Mouse (Mus musculus) liver, embryonic 14 days (tissue): Measurements from ENCODE around the gene Sohlh2. TPM values are rescaled to one million over a fixed set of nuclear protein-coding genes. Genes with fewer than 3 reads are reported as not detected.

Source experiments
- polyA plus RNA-seq: library from polyadenylated mRNA; depleted of rRNA; stranded (reverse); fragments of >200 nt; gene quantifications from 2 replicates; pipeline ENCODE4 v1.2.3, GENCODE M21; 2012; rRNA removed

The Sohlh2 gene
- polyA plus RNA-seq, result not detected in 2 replicates

GRCm38 (mm10) chr3:55181766-55182165, at the start of gene Sohlh2:
TSS of gene Sohlh2 (plus strand) at chr3:55182028.

DNA sequence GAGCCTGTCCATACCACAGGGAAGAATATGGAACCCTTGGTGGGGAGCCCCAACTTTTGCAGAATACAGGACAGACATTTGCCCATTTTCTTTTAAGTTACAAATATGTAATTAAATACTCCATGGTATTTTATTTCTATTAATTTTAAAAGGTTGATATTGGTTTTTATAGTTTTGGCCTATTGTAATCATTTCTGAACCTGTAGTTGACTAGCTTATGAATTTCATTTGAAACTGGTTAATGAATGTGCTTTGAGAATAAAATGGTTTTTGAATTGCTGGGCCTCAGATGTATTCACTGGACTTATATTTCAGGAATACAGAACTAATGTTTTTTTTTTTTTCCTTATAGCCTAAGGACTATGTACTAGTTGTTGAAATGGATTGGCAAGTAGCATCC, 44.8 kb upstream of the Sohlh2 start, which contains the start of gene Ccdc169:
Gene Ccdc169 (plus strand): TSS at position 301 of the 400 bp plus-strand sequence.

GRCm38 (mm10) chr3:55241730-55242421, 60.0 kb downstream of the Sohlh2 start, which contains the start of gene Dclk1:
TSS of gene Dclk1 (plus strand) at chr3:55242364.

Other genes with a start within 250 kb of the Sohlh2 start
- gene Ccna1, start 126.5 kb upstream of the Sohlh2 start, polyA plus RNA-seq, result 0.17 and 0.23 TPM in 2 replicates
- 4.2 and 4.9 TPM in 2 replicates for gene Spg20, start 69.9 kb upstream of the Sohlh2 start, polyA plus RNA-seq
- gene Ccdc169, start 44.7 kb upstream of the Sohlh2 start, polyA plus RNA-seq, result not detected in 2 replicates
- 0.08 and 0.27 TPM in 2 replicates for gene Dclk1, start 60.3 kb downstream of the Sohlh2 start, polyA plus RNA-seq